Mouse (Mus musculus) lung, embryonic 16.5 days (tissue): ENCODE results near the gene Slc1a1. TPM values are rescaled to one million over a fixed set of nuclear protein-coding genes. Genes with fewer than 3 reads are reported as not detected.

Experiments used
- ATAC-seq: fragments of 200-750 bp; cut with Nextera tagmentation; 2 replicates; pipeline ENCODE4 v1.8.0; 2017; ENCODE audit warnings: low read depth, mild to moderate bottlenecking, moderate library complexity
- H3K27ac ChIP-seq: fragments of 300-500 bp; sonication (generic); 2 replicates; pipeline ENCODE4 v1.5.1; 2014; ENCODE audit warnings: mild to moderate bottlenecking, control low read depth, low read length
- H3K27me3 ChIP-seq: fragments of 300-500 bp; sonication (generic); 2 replicates; pipeline ENCODE4 v1.6.1; 2014; ENCODE audit warnings: low read depth, low read length, mixed read lengths; ENCODE audit not compliant: control insufficient read depth, insufficient read depth
- H3K36me3 ChIP-seq: fragments of 300-500 bp; sonication (generic); 2 replicates; pipeline ENCODE4 v1.6.1; 2014; ENCODE audit warnings: low read length; ENCODE audit not compliant: control insufficient read depth, insufficient read depth
- H3K4me1 ChIP-seq: fragments of 300-500 bp; sonication (generic); replicated peaks from 2 replicates; pipeline ENCODE4 v1.6.1; 2014; ENCODE audit warnings: low read length, mixed read lengths; ENCODE audit not compliant: control insufficient read depth, insufficient read depth
- H3K4me2 ChIP-seq: fragments of 300-500 bp; sonication (generic); 2 replicates; pipeline ENCODE4 v1.6.1; 2014; ENCODE audit warnings: low read depth, low read length, control low read depth
- H3K4me3 ChIP-seq: fragments of 300-500 bp; sonication (generic); 2 replicates; pipeline ENCODE4 v1.5.1; 2014; ENCODE audit warnings: mild to moderate bottlenecking, low read length, control low read depth
- H3K9ac ChIP-seq: fragments of 300-500 bp; sonication (generic); 2 replicates; pipeline ENCODE4 v1.6.1; 2014; ENCODE audit warnings: low read length, control low read depth
- H3K9me3 ChIP-seq: fragments of 300-500 bp; sonication (generic); 2 replicates; pipeline ENCODE4 v1.6.1; 2016; ENCODE audit warnings: low read length; ENCODE audit not compliant: control insufficient read depth
- WGBS: fragments of 180-500 bp; shearing (Covaris S2); extraction: QIAGEN DNeasy Blood & Tissue Kit; methylation state at CpG from one replicate; pipeline ENCODE4 v1.1.7; 2014; 5-methylcytosine and 5-hydroxymethylcytosine counted together
- polyA plus RNA-seq: library from polyadenylated mRNA; unstranded; fragments of >200 nt; fragmentation: Nextera tagmentation; extraction: Ambion mirVana; gene quantifications from 2 replicates; pipeline ENCODE4 v1.2.1, GENCODE M21; 2015

Slc1a1 gene
- polyA plus RNA-seq, 1 experiment from 2014 or later, result 4.8 TPM

DNA sequence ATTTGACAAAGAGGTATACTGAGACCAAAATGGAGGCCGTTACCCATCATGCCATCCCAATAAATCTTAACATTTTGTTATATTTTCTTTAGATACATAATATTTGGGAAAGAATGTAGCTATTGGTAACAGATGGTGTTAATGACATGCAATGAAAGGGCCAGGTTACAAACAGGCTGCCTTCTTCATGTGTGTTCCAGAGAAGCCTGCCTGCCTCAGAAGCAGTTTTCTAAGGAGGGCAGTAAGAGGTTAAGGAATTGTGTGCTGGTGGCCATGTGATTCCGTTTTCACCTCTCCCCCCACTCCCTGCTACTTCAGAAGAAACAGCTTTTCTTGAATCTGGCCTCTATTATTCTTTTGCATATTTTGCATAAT lies 27.4 kb upstream of the Slc1a1 start:
- Histone ChIP-seq H3K27ac (no peak overlapping the region), H3K4me3 (no peak overlapping the region), H3K36me3 (no peaks in the 10 kb centered on the region), H3K4me2 (no peak overlapping the region), H3K9ac (no peak overlapping the region), H3K9me3 (no peaks in the 10 kb centered on the region), H3K4me1 (no peaks in the 10 kb centered on the region), H3K27me3 (no peaks in the 10 kb centered on the region)
- no peak for ATAC-seq
- WGBS, result 51% methylated on average over 2 of the region's 2 CpGs

DNA sequence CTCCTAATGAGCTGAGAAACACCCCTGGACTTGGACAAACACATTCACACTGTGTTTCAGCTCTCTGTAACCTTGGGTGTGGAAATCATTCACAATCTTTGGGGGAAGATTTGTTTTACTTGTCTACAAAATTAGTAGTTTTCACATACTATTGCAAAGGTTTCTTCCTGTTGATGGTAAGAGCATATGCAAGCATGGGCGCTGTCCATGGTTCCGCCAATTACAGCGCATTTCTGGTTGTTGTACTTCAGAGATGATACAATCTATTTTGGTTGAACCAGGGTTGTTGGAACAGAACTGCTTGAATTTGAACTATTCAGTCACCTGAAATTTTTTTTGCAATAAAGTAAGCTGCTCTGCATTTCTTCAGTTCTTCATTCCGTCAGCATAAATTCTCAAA lies 16.6 kb upstream of the Slc1a1 start:
- H3K36me3 ChIP-seq, result no peaks in the 10 kb centered on the region
- H3K27me3 ChIP-seq, result no peaks in the 10 kb centered on the region
- WGBS, result 62% methylated on average over 4 of the region's 4 CpGs
- no peak for ATAC-seq
- H3K9ac ChIP-seq, result no peak overlapping the region
- H3K4me3 ChIP-seq, result no peak overlapping the region
- no peaks in the 10 kb centered on the region for H3K9me3 ChIP-seq
- no peak overlapping the region for H3K4me2 ChIP-seq
- H3K27ac ChIP-seq, result no peak overlapping the region
- no peaks in the 10 kb centered on the region for H3K4me1 ChIP-seq

DNA sequence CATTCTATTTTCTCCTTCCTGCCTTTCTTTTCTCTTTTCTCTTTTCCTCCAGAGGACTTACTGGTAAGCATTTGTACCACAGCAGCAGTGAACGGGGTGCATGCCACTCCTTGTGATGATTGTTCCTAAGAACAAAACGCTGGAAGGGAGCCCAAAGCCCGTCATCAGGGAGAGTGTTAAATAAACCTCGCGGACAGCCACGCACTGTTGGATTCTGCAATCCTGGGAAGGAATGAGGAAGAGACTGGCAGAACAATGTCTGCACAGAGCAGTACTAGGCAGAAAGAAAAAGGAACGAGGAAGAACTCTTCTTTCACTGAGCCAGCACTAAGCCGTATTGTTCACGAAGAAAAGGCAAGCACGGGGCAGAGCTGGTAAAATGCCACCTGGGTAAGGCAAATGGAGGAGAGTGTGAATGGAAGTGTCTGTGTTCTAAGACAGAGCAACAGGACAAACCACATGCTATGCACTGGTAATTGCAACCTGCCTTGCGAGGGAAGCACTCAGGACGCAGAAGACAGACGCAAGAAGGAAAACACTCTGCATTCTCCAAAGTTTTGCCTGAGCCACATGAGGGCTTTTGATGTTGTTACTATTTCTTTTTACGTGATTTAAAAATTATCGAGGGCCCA lies 7.0 kb upstream of the Slc1a1 start:
- 17% methylated on average over 15 of the region's 15 CpGs for WGBS
- ATAC-seq, result peak; percentile 95
- Histone ChIP-seq H3K9ac (no peak overlapping the region), H3K9me3 (peaks cover 4% of the 10 kb centered on the region; the same call in 1 of the 2 replicates), H3K36me3 (no peaks in the 10 kb centered on the region), H3K4me2 (peak overlapping the region; percentile 44), H3K4me1 (0 out of 2 replicates have a peak, but pooled peaks cover 5% of the 10 kb centered on the region), H3K27me3 (no peaks in the 10 kb centered on the region), H3K4me3 (peak overlapping the region; percentile 17), H3K27ac (peak overlapping the region; percentile 67)

DNA sequence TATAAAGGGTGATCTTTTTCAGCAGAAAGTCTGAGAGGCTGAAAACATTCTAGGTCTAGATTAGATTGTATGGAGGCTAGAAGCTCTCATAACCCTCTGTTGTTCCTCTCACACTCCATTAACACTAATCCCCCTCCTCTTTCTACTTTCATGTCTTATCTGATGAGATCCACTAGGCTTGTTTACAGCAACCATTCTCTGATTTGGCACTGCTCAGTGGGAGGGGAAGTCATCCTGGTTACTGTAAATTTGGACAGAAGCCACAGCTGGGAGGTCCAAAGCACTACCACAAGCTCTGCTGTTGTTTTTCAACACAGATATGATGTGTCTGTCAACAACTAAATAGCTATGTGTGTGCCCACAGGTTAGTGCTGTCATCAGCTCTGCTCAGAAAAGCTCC lies 3.5 kb upstream of the Slc1a1 start:
- no peak overlapping the region for H3K9ac ChIP-seq
- H3K9me3 ChIP-seq, result peaks cover 4% of the 10 kb centered on the region; the same call in 1 of the 2 replicates
- H3K4me3 ChIP-seq, result no peak overlapping the region
- ATAC-seq, result peak; percentile 34; the same call in 1 of the 2 replicates
- H3K36me3 ChIP-seq, result no peaks in the 10 kb centered on the region
- no peak overlapping the region for H3K4me2 ChIP-seq
- H3K27me3 ChIP-seq, result peaks cover 3% of the 10 kb centered on the region; the same call in 1 of the 2 replicates
- H3K4me1 ChIP-seq, result peaks cover 10% of the 10 kb centered on the region; the same call in 1 of the 2 replicates
- H3K27ac ChIP-seq, result no peak overlapping the region

DNA sequence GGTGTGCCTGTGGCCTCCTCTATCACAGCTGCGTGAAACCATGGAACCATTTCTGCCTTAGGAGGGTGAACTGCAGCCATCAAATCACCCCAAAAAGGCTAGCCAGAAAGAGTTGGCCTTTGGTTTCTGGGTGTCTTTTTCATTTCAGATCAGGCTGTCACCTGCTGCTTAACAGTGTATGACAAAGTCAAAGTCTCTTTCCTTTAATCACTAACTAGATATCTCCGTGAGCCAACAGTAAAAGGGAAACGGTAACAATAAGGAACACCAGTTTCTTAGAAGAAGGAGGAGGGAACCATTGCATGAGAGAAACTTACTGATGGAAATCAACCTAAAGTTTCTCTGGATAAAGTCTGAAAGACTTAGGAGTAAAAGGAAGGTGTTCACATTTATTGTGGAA lies 2.2 kb upstream of the Slc1a1 start:
- H3K27ac ChIP-seq, result no peak overlapping the region
- no peak overlapping the region for H3K9ac ChIP-seq
- peaks cover 3% of the 10 kb centered on the region; the same call in 1 of the 2 replicates for H3K27me3 ChIP-seq
- no peaks in the 10 kb centered on the region for H3K36me3 ChIP-seq
- H3K9me3 ChIP-seq, result peaks cover 4% of the 10 kb centered on the region; the same call in 1 of the 2 replicates
- 78% methylated on average over 3 of the region's 3 CpGs for WGBS
- H3K4me2 ChIP-seq, result no peak overlapping the region
- ATAC-seq, result no peak
- H3K4me1 ChIP-seq, result peaks cover 10% of the 10 kb centered on the region; the same call in 1 of the 2 replicates
- no peak overlapping the region for H3K4me3 ChIP-seq

DNA sequence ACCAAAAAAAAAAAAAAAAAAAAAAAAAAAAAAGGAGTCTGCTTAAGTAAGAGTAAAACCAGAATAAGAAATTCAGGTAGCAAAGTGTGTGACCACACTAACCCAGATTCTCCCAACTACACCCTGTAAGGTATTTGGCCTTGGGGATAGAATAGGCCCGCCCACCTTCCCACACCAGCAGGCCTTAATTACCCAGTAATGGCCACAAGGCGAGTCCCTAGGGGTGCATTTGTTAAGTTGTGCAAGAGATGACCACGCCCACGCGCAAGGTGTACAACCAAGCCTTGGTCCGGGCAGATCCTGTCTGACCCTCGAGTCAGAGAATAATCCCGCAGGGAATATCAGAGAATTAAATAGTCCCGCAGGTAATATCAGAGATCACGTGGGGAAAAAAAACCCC lies 461 bp upstream of the Slc1a1 start:
- H3K4me1 ChIP-seq, result peaks cover 5% of the 10 kb centered on the region; the same call in 1 of the 2 replicates
- peak overlapping the region; percentile 66 for H3K4me3 ChIP-seq
- no peak overlapping the region for H3K27ac ChIP-seq
- peaks cover 4% of the 10 kb centered on the region; the same call in 1 of the 2 replicates for H3K9me3 ChIP-seq
- ATAC-seq, result peak; percentile 51
- peak overlapping the region; percentile 99 for H3K4me2 ChIP-seq
- no peaks in the 10 kb centered on the region for H3K36me3 ChIP-seq
- WGBS, result 11% methylated on average over 10 of the region's 10 CpGs
- peak overlapping the region; percentile 65; the same call in 1 of the 2 replicates for H3K9ac ChIP-seq
- H3K27me3 ChIP-seq, result peaks cover 3% of the 10 kb centered on the region; the same call in 1 of the 2 replicates

DNA sequence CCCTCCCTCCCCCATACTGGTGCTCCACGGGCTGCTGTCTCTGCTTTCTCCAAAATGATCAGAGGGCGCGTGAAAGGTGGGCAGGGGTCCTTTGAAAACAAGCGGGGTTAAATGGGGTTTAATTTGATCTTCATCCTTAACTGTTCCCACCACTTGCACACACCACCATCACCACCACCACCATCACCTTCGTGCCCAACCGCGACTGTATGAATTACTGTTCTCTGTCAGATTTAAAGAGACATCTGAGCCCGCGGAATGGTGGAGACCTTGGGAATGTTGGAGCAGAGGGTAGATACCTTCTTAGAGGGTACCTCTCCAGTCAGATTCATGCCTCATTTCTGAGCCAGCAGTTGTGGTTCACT lies 633 bp downstream of the Slc1a1 start:
- peaks cover 3% of the 10 kb centered on the region; the same call in 1 of the 2 replicates for H3K27me3 ChIP-seq

DNA sequence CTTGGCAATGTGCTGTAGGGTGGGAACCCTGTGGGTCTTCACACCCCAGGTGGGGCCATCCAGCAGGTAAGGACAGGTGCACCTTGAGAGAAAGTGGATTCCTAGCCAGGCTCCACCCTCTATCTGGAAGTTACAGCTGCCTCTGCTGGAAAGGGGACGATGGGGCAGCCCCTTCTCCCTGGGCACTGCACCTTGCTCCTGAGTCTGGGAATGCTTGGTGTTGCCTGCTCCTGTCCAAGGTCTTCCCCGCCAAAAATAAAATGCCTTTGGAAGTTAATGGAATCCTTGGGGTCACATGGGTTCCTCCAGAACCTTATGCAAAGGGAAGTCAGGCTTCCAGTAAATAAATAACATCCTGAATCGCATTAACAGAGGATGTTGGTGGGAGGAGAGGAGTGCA lies 1.3 kb downstream of the Slc1a1 start:
- no peaks in the 10 kb centered on the region; the same call in 1 of the 2 replicates for H3K9me3 ChIP-seq
- no peak overlapping the region for H3K9ac ChIP-seq
- no peak overlapping the region for H3K27ac ChIP-seq
- peaks cover 3% of the 10 kb centered on the region; the same call in 1 of the 2 replicates for H3K27me3 ChIP-seq
- H3K4me3 ChIP-seq, result no peak overlapping the region; the same call in 1 of the 2 replicates
- 0 out of 2 replicates have a peak, but pooled peaks have one; percentile 27 for ATAC-seq
- H3K36me3 ChIP-seq, result no peaks in the 10 kb centered on the region
- peak overlapping the region; percentile 99; the same call in 1 of the 2 replicates for H3K4me2 ChIP-seq
- WGBS, result 32% methylated on average over 3 of the region's 3 CpGs
- H3K4me1 ChIP-seq, result peaks cover 5% of the 10 kb centered on the region; the same call in 1 of the 2 replicates

More for the DNA sequence above, 633 bp downstream of the Slc1a1 start:
- H3K4me1 ChIP-seq, result peaks cover 5% of the 10 kb centered on the region; the same call in 1 of the 2 replicates
- no peaks in the 10 kb centered on the region for H3K36me3 ChIP-seq
- H3K9me3 ChIP-seq, result peaks cover 4% of the 10 kb centered on the region; the same call in 1 of the 2 replicates
- peak overlapping the region; percentile 99 for H3K4me2 ChIP-seq
- WGBS, result 4% methylated on average over 9 of the region's 9 CpGs
- peak overlapping the region; percentile 65; the same call in 1 of the 2 replicates for H3K9ac ChIP-seq
- no peak overlapping the region for H3K27ac ChIP-seq
- no peak for ATAC-seq
- H3K4me3 ChIP-seq, result peak overlapping the region; percentile 66

DNA sequence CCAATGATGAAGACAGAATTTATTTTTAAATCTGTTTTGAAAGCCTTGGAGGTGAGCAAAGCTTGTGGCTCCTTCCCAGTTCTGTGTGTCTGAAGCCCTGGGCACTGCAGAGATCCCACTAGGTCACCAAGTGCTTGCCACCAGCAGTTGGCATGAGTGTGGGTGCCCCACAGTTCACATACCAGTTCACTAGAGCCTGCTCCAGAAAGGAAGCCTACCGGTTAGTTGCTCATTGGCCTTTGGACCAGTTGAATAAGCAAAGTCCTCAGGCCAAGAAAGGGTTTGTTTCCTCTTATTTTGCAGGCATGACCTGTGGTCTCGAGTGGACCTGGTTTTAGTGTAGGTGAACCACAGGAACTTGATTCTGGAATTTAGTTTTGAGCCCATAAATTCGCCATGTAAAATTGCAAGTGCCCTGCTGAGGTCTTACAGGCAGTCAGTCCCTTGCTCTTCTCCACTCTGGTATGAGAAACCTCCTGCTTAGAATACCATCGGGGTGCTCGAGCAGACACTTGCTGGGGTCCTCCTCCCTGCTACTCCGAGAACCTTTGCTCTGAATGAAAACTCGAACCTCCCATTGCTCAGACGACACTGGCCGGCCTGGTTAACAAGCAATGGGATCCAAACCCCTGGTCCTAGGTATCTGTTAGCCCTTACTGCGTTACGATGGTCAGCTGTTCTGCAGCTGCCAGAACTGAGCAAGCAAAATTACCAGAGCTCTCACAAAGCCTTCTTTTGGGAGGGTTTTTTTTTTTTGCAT lies 2.0 kb downstream of the Slc1a1 start:
- Histone ChIP-seq H3K27ac (no peak overlapping the region), H3K9ac (no peak overlapping the region), H3K27me3 (peaks cover 3% of the 10 kb centered on the region; the same call in 1 of the 2 replicates), H3K4me1 (peaks cover 5% of the 10 kb centered on the region; the same call in 1 of the 2 replicates), H3K36me3 (no peaks in the 10 kb centered on the region), H3K4me2 (no peak overlapping the region), H3K4me3 (no peak overlapping the region), H3K9me3 (no peaks in the 10 kb centered on the region)
- no peak for ATAC-seq
- 73% methylated on average over 11 of the region's 11 CpGs for WGBS
